Mouse (Mus musculus): Measurements from ENCODE around the gene Gpr89.

DNA sequence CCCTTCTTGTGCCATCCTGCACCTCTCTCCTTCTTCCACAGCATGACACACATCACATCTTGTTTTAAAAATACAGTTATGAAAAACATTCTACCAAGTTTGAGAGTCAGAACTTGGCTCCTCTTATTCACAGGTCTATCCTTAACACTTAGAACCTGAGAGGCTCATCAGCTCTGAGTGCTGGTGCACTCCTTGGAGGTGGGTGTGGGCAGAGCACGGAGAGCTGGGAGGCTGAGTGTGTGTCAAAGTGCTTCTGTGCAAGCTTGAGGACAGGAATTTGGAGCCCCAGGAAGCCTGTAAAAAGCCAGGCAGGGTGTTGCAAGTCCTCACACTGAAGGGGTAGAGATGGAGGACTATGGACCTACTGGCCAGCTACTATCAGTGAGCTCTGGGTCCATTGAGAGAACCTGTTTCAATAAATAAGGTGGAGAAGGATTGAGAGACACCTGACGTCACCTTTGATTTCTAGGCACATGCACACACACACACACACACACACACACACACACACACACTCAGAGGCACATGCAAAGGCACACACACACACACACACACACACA is 55.9 kb downstream of the Gpr89 start:
- no peak for TF ChIP-seq CTCF (IDR thresholded peaks at IDR 0.05; ENCODE audit: low read depth)
- TF ChIP-seq EP300 (IDR thresholded peaks at IDR 0.05; ENCODE audit: low read depth) = no peak
